Mouse (Mus musculus): Measurements from ENCODE around the gene Dact2.

Dact2 gene

DNA sequence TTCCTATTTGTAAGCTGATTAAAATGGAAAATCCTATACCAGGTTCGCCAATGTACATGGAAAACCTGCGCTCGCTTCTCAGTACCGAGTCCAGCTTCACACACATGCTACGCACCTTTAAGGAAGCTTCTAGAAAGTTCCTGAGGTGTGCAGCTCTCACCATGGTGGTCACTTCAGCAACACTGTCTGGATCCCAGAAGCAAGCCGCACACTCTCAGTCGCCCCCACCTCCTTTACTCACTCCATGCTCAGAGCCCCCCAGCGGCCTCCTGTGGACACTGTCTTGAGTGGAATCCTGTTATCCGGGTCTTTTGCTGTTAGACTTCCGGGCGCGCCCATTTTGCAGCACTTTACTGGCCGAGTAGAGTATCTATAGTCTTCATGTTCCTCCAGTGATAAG is at the start of gene Dact2:
Gene Dact2 (minus strand): TSS at position 244 of the 400 bp plus-strand sequence.
- in situ Hi-C loops (cut with MboI, MseI): loop anchor here in 1 of 2 experiments (5.0 to 25.0 kb wide), 2 partner anchors 357 to 542 kb away; no protein-coding TSS in a partner anchor

DNA sequence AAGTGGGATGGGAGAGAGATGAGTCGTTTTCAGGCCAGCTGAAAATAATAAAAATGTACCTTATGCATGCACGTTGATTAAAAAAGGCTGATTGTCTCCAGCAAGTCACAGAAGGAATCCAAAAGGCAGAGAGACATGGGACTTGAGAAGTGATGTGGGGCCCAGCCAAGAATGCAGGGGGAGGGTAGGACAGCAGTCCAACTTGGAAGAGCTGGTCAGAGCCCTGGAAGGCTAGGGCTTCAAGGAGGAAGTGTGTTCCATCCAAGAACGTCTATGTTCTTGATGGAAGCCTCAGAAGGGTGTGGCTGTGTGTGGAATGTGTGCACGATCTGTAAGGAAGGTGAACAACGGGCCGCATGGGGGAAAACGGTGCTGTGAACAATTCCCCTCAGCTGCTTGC is 48.4 kb upstream of the Dact2 start:
- in situ Hi-C loops (cut with MboI, MseI): no loop called here

DNA sequence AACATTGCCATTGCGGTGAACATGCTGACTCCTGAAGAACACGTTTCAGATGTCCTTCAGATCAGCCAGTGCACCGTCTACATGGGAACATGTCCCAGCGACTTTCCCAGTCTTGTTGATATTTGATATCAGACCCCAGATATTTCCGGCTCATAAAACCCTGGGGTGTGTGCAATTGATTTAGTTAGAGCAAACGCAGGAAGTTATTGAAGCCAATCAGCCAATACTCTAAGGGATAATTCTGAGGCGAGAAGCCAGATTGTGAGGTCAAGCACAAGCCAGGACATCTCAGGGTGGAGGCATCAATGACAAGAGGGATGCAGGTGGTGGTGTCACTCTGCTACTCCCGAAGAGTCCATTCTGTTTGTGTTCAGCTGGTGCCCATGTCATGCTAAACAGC is 46.3 kb upstream of the Dact2 start:
- in situ Hi-C loops (cut with MboI, MseI): no loop called here

DNA sequence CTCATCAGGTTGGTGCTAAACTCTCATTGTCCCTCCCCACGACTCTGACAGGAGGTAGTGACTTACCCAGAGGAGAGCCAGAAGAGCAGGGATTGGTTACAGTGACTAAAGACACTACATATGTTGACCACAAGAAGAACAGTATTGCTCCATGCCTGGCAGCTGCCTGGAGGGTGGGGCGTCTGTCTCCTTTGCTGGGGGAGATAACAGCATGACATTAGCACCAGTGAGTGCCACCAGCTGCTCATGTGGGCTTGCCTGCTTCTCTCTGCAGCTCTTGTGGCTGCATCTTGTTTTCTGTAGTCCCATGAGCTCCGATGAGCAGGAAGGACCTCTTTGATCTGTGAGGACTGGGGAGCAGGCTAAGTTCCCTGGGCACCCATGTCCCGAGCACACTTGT is 45.5 kb upstream of the Dact2 start:
- in situ Hi-C loops (cut with MboI, MseI): loop anchor here in 1 of 2 experiments (10.0 kb wide), 1 partner anchor 265 kb away; no protein-coding TSS in a partner anchor

DNA sequence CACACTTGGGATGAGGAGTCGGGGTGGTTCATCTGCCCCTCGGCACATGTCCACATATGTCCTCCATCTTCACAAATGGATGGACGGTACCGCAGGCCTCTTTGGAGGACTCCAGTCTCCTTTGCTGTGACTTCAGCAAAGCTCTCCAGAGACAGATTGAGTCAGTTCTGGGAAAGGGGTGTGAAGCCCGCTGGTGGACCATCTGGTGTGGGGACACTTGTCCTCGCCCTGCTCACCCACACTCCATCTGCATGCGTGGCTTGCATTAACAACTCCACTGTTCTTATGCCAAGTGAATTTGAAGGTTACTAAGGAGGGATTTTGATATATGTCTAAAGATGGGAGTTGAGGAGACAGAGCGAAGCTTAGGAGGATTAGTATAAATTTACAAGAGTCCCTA is 43.8 kb upstream of the Dact2 start:
- in situ Hi-C loops (cut with MboI, MseI): loop anchor here in 1 of 2 experiments (10.0 kb wide), 1 partner anchor 267 kb away; no protein-coding TSS in a partner anchor

DNA sequence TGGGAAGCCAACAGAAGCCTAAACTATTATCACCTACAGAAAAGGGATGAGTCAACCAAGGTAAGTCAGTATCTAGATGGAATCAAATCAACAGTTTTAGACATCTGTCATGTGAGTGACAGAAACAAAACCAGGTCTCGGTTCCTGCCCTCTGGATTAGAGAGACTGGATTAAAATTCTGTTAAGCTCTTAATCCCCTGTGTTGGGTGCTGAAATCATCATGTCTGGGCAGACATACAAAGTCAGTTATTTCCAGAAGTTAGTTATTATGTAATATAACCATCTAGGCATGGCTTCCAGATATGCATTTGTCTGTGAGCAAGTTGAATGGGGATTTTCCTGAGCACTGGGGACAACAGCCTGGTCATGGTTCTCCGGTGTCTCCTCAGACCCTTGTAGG is 42.2 kb upstream of the Dact2 start:
- in situ Hi-C loops (cut with MboI, MseI): loop anchor here in 1 of 2 experiments (10.0 kb wide), 1 partner anchor 269 kb away; no protein-coding TSS in a partner anchor

DNA sequence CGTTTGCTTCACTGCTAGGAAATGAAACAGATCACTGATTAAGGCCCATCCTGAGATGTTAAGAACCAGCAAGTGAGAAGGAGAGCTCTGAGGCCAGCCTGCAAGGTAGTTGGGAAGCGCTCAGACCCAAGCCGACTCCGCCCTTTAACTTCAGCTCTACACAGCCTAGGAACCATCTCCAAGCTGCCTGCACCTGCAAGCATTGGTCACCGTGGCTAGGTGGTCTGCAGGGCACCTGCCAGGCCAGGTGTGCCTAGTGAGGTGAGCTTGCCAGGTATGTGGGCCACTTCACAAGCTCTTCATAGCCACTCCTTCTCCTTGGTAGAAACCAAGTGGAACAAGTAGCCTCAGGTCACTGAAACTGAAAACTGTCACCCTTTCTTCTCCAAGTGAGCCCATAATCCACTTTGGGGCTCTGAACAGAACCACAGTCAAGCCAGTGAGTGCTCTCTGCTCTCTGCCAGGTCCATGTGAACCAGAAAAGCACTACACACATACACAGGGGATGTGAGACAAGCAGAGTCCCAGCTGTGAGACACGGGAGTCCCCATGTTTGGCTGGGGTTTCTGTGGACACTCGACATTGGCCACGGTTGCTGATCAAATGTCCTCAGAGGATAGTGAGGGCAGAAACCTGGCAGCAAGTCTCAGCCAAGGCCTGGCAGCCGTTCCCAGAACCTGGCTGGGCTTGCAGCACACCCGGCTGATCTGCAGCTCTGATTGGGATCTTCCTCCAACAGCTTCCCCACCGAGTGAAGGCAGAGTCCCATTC is 40.3 kb upstream of the Dact2 start:
- in situ Hi-C loops (cut with MboI, MseI): loop anchor here in 1 of 2 experiments (10.0 kb wide), 1 partner anchor 270 kb away; no protein-coding TSS in a partner anchor

DNA sequence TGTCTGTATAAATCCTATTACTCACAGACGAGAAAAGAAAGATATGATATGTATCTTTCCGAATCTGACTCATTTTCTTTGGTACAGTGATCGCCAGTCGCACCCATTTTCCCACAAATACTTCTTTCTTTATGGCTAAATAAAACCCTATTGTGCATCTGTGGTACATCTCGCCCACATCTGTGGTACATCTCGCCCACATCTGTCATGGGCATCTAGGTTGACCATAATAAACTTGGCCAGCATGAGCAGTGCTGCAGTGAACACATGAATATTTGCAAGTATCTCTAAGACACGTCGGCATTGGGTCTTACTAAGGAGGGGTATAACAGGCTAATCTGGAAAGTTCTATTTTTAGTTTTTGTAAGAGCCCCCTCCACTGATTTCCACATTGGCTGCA is 38.5 kb upstream of the Dact2 start:
- in situ Hi-C loops (cut with MboI, MseI): loop anchor here in 1 of 2 experiments (10.0 kb wide), 1 partner anchor 272 kb away; no protein-coding TSS in a partner anchor

DNA sequence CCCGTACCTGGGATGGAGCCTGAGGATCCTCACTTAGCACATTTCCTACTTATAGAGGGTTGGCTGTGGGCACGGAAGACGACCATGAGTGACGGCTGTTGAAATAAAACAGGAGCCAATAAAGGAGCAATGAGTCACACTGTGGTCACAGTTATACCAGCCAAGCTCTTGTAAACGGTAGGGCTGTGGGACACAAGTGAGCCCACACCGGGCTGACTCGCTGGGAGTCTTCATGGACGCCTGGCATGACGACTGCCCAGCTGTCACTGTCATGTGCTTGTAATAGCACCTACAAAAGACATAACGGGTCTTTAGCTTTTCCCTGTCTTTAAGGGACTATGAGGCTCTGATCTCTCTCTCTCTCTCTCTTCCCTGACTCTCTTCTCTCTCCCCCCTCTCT is 35.9 kb upstream of the Dact2 start:
- in situ Hi-C loops (cut with MboI, MseI): loop anchor here (10.0 kb wide), 1 partner anchor 275 kb away; no protein-coding TSS in a partner anchor

DNA sequence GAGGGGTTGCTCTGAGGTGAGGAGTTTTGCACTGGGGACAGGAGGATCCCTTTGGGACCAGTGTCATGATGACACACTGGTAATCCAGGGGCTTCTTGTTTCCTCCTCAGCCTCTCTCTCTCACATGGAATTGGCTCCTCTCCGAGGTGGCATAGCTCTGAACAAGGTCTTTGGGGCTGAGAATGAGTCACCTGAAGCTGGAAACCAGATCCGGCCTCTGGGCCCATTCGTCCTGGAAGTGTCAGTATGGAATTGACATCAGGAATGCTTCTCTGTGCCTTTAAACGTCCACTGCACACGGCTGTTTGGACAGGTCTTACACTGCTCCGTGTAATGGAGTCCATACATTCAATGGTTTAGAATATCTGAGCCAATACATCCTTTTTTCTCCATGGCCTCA is 33.0 kb upstream of the Dact2 start:
- in situ Hi-C loops (cut with MboI, MseI): loop anchor here in 1 of 2 experiments (10.0 kb wide), 1 partner anchor 278 kb away; no protein-coding TSS in a partner anchor

DNA sequence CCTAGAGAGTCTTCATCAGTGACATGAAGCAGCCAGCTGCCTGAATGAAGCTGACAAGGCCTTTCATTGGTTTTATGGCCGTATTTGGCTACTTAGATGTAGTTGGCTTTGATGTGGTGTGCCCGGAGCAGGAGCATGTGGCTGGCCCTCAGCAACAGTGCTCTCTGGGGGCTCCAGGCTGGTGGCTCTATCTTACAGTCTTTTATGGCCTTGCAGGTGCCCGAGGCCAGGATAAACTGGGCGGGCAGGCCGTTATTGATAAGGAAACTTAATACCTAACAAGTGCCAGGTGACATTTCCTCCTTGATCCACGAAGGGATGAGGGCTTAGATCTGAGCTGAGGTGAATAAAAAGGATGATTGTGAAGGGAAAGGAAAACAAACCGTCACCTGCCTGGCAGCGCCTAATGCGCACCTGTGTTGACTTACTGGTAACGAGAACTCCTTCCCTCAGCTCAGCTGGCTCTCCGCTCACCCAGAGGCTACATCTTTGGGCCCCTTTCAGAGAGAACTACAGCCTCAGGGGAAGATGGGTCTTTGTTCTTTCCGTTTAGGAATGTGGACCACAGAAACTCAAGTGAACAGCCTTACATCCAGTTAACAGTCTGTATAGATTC is 30.8 kb upstream of the Dact2 start:
- in situ Hi-C loops (cut with MboI, MseI): loop anchor here in 1 of 2 experiments (10.0 kb wide), 1 partner anchor 280 kb away; no protein-coding TSS in a partner anchor

DNA sequence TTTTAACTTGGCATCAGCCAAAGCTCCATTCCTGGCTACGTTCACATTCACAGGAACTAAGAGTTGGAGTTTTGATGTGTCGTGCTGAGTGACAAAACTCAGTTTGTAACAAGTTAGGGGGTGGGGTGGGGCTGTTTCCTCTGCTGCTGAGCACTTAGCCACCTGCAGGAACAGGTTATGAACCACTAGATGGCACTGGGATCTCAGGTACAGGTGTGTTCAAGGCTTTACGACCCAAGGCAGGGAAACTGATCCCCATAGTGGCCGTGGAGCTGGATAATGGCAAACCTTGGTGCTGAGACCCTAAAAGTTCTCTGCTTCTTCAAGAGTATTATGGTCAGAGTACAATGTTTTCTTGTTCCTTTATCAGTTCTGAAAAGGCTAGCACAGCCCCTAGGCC is 29.6 kb upstream of the Dact2 start:
- in situ Hi-C loops (cut with MboI, MseI): loop anchor here in 1 of 2 experiments (10.0 kb wide), 1 partner anchor 281 kb away; no protein-coding TSS in a partner anchor

DNA sequence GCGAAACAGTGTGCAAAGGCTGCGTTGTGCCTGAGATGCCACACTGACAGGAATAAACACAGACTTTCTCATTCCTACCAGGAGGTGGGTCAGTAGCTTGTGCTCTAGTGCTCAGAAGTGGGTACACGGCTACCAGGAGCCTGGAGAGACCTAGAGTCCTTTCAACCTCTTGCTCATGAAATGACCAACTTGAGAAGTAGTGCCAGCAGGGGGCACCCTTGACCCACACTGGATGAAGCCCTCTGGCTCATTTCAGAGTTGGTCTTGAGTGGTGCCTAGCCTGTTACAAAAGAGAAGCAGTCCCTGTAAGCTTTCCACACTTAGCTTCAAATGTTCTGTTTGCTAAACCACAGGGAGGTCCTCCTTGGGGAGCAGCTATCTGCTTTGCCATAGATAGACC is 28.5 kb upstream of the Dact2 start:
- in situ Hi-C loops (cut with MboI, MseI): loop anchor here in 1 of 2 experiments (10.0 kb wide), 1 partner anchor 282 kb away; no protein-coding TSS in a partner anchor

DNA sequence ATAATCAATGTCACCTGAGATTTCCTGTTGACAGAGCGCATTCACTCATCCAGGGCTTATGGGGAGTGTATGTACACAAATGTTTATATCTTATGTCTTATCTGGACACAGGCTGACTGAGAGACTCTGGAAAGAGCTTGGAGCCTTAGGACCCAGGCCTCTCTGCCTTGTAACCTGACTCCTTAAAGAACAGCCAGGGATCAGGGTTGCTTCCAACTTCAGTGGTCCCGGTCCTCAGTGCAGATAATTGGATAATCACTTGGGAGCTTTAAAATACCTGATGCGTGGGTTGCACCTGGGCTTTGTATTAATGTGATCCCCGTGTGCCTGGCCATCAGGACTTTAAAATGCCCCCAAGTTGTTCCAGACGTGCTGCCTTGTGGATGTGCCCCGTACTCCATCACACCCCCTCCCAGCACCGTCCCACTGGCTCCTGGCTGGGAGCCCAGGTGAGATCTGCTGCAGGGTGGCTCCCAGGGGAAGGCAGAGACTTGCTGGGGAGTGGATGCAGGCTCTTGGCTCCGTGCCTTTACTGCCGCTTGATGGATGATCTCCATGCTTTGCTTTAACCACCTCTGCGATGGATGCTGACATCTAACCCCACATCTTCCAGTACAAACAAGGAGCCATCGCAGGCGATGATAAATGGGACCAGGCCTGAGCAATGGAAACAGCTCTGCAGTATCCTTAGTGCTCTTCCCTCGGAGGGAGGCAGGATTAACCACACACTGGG is 26.8 kb upstream of the Dact2 start:
- in situ Hi-C loops (cut with MboI, MseI): loop anchor here in 1 of 2 experiments (10.0 kb wide), 1 partner anchor 284 kb away; no protein-coding TSS in a partner anchor

DNA sequence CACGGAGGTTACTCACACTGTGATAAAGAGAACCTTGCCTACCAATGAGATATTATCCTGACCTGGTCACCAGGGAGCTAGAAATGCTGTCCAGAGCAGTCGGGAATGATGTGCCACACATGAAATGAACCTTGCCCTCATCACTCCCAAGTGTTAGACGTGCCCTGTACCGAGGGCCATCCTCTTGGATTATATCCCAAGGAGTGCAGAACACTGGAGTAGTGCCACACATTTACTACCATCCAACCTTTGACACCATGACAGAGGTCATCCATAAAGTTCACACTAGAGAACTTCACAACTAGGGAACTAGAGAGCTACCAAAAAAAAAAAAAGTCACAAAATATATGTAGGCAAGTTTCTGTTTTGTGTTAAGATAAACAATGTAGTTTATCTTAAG is 24.3 kb upstream of the Dact2 start:
- in situ Hi-C loops (cut with MboI, MseI): loop anchor here in 1 of 2 experiments (10.0 kb wide), 1 partner anchor 676 kb away; no protein-coding TSS in a partner anchor

DNA sequence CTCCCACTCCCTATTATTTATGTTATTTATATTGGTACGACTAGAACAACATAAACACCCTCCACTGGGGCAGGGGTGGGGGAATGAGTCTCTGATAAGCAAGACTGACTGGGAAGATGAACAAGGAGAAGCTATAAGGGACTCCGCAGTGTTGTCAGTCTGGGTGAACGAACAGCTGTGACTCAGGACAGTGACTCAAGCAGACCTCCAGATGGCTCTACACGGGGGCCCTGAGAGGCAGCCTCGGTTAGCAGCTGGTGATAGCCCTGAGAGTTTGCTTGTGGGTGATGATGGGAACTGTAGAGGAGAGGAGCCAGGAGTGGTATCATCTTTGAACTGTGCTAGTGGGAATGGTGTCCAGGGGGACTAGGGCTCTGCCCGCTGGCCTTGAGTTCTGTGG is 23.5 kb upstream of the Dact2 start:
- in situ Hi-C loops (cut with MboI, MseI): loop anchor here in 1 of 2 experiments (10.0 kb wide), 1 partner anchor 677 kb away; no protein-coding TSS in a partner anchor

DNA sequence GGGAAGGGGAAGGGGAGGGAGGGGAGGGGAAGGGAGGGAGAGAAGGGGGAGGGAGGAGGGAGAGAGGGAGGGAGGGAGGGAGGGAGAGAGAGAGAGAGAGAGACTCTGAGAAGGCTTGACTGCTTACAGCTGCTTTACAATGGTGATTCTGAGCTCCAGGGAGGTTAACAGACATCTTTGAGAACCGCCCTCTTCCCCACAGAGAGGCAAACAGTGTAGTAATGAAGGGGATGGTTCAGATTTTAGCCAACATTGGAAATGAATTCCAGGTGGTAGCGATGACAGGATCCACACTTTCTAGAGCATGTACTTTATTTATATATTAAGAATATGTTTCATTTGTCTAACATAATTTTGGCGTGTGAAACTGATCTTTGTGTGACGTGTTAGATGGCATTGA is 22.7 kb upstream of the Dact2 start:
- in situ Hi-C loops (cut with MboI, MseI): loop anchor here in 1 of 2 experiments (10.0 kb wide), 1 partner anchor 678 kb away; no protein-coding TSS in a partner anchor

DNA sequence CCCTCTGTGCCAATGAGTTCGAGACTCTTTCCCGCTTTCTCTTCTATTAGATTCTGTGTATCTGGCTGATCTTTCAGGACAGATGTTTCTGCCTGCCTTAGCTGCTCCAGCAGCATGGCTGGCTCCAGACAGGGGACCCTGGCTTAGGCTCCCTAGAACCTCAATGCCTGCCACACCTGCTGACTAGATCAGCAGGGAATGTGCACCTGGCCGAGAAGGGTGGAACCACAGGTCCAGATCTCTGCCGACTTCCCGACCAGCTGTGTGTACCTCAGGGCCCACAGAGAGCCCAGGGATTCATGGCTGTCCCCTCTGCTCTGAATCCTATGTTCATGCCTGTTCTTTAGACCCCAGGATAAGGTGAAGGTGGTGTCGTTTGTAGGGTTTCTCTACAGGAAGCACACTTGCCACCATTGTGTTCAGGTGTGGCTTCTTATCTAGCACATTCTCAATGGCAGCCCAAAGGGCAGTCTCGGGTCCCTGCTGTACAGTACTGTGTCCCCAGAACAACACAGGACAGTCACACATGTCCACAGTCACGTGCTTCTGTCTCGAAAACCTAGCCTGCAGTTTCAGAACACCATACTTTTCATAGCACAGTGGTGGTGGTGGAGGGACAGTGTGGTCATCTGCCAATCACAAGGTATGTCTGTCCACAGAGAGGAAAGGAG is 22.0 kb upstream of the Dact2 start:
- in situ Hi-C loops (cut with MboI, MseI): loop anchor here in 1 of 2 experiments (10.0 kb wide), 1 partner anchor 679 kb away; no protein-coding TSS in a partner anchor

DNA sequence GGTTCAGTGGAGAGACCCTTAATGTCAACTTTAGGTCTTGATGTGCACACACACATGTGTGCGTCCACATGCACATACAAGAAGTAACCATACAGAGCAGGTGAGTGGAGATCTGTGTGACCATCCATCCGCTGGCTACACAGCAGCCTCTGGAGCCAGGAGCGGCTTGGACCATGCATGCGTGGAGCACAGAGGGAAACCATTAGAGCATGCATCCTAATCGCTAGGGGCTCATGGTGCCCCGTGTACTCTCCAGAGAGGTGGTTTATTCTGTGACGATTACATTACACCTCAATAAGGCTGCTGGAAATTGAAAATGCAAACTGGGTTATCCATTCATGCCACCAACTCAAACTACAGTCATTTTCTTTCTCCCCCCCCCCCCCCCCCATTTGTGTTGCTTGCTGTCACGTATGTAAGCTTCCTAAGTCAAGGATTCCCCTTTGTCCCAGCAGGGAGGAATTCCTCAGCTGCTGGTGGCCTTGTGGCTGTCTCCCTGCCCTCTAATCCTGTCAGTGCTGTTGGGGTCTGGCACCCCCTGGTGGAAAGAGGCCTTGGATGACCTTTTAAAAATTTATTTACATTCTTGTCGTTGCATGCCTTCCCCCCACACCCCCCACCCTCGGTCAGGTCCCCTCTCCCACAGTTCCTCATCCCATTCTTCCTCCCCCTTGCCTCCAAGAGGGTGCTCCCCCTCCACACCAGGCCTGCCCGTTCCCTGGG is 17.9 kb upstream of the Dact2 start:
- in situ Hi-C loops (cut with MboI, MseI): loop anchor here (10.0 to 25.0 kb wide), 2 partner anchors 560 to 683 kb away; no protein-coding TSS in a partner anchor

Measured in T-helper 17 cell (primary cell).